Comparison of ENCODE assay signal across 15 mouse cellular contexts in genomic region chr9:110951397-110951796, GRCm38 (mm10). TPM values are rescaled to one million over a fixed set of nuclear protein-coding genes. Genes with fewer than 3 reads are reported as not detected.
DNase-seq lines count a peak whose midpoint lies in the region; ATAC-seq and TF ChIP-seq lines count a peak whose summit lies in the region.
"Had no signal": no experiment of that assay in that cellular context is flagged by ENCODE, and none has a peak within 500 bp of the region (broad histone marks: within the 10 kb centered on the region; RNA-seq: fewer than 3 reads in every experiment).

Lrrc2 (plus strand) TSS chr9:110951545.

- no peak within 1 kb of the TSS for H3K4me2 ChIP-seq in midbrain, postnatal 0 days (ENCODE audit: low read depth, low read length, poor library complexity, severe bottlenecking)
- no peak within 1 kb of the TSS for H3K4me2 ChIP-seq in midbrain, embryonic 14.5 days (ENCODE audit: low read length)
- H3K4me2 ChIP-seq: hindbrain, embryonic 13.5 days; liver, embryonic 15.5 days; neural tube, embryonic 13.5 days had no signal

- no peak within 1 kb of the TSS for H3K4me3 ChIP-seq in midbrain, postnatal 0 days (ENCODE audit: low read depth, low read length)
- no peak within 1 kb of the TSS for H3K4me3 ChIP-seq in midbrain, embryonic 14.5 days (replicated peaks; ENCODE audit: low read depth, low read length)
- H3K4me3 ChIP-seq: hindbrain, embryonic 13.5 days; liver, embryonic 15.5 days; neural tube, embryonic 13.5 days had no signal

- ATAC-seq in midbrain, postnatal 0 days (ENCODE audit: low FRiP score): no peak
- ATAC-seq in midbrain, embryonic 14.5 days (ENCODE audit: low FRiP score, low TSS enrichment): no peak

- no peak for DNase-seq in midbrain, postnatal 0 days (ENCODE audit: low spot score)
- DNase-seq in midbrain, embryonic 14.5 days: no peak
- no peak for DNase-seq in gastrocnemius, postnatal 10 days
- no peak for DNase-seq in heart, postnatal 25 days (ENCODE audit: low spot score)
- no peak for DNase-seq in urinary bladder, adult 2 months (ENCODE audit: low spot score)
- DNase-seq in B cell, adult 2 months: no peak
- DNase-seq in thymus, postnatal 14 days: no peak
- DNase-seq: adrenal gland, postnatal 36 days; cerebellum, postnatal 25 days; kidney, adult 11 months; kidney, postnatal 25 days had no signal

- WGBS in midbrain, postnatal 0 days: 92% methylated on average over 11 of the region's 11 CpGs
- WGBS in midbrain, embryonic 14.5 days: 91% methylated on average over 11 of the region's 11 CpGs

- no peak within 1 kb of the TSS for H3K27ac ChIP-seq in midbrain, postnatal 0 days (ENCODE audit: low read depth, low read length)
- no peak within 1 kb of the TSS for H3K27ac ChIP-seq in midbrain, embryonic 14.5 days (replicated peaks; ENCODE audit: low read depth, low read length)
- H3K27ac ChIP-seq: hindbrain, embryonic 13.5 days; liver, embryonic 15.5 days; neural tube, embryonic 13.5 days had no signal

- TF ChIP-seq CTCF in midbrain, postnatal 0 days (IDR thresholded peaks at IDR 0.05): no peak

- H3K36me3 ChIP-seq in midbrain, postnatal 0 days (ENCODE audit: insufficient read depth, low read length): no peaks in the 10 kb centered on the region
- H3K36me3 ChIP-seq in midbrain, embryonic 14.5 days (ENCODE audit: control insufficient read depth, insufficient read depth, low read length): no peaks in the 10 kb centered on the region
- H3K36me3 ChIP-seq: hindbrain, embryonic 13.5 days; liver, embryonic 15.5 days; neural tube, embryonic 13.5 days had no signal

- H3K9ac ChIP-seq in midbrain, postnatal 0 days (replicated peaks; ENCODE audit: low read length, poor library complexity, severe bottlenecking): 0 out of 2 replicates have a peak within 1 kb of the TSS, but pooled peaks have one; percentile 4
- H3K9ac ChIP-seq in midbrain, embryonic 14.5 days (replicated peaks; ENCODE audit: low read length): no peak within 1 kb of the TSS
- H3K9ac ChIP-seq: hindbrain, embryonic 13.5 days; liver, embryonic 15.5 days; neural tube, embryonic 13.5 days had no signal

- no peaks in the 10 kb centered on the region for H3K9me3 ChIP-seq in midbrain, postnatal 0 days (ENCODE audit: low read length)
- no peaks in the 10 kb centered on the region for H3K9me3 ChIP-seq in midbrain, embryonic 14.5 days (ENCODE audit: control insufficient read depth, low read length)
- H3K9me3 ChIP-seq: hindbrain, embryonic 13.5 days; liver, embryonic 15.5 days; neural tube, embryonic 13.5 days had no signal

- no peaks in the 10 kb centered on the region; the same call in 1 of the 2 replicates for H3K27me3 ChIP-seq in midbrain, postnatal 0 days (ENCODE audit: insufficient read depth, low read length)
- no peaks in the 10 kb centered on the region; the same call in 1 of the 2 replicates for H3K27me3 ChIP-seq in midbrain, embryonic 14.5 days (ENCODE audit: control insufficient read depth, insufficient read depth, low read length)
- H3K27me3 ChIP-seq: CH12.LX had no signal

- intact Hi-C loops in heart, postnatal 25 days (cut with DNase I): no loop called here

- no peaks in the 10 kb centered on the region for H3K4me1 ChIP-seq in midbrain, postnatal 0 days (ENCODE audit: insufficient read depth, low read length)
- H3K4me1 ChIP-seq in midbrain, embryonic 14.5 days (ENCODE audit: control insufficient read depth, insufficient read depth, low read length): peaks cover 16% of the 10 kb centered on the region; the same call in 1 of the 2 replicates

RNA-seq across cellular contexts. Expression of gene Lrrc2, which starts in this region (rescaled TPM):
- 0.28 and 0.93 TPM in 2 replicates for total RNA-seq in midbrain, postnatal 0 days (2014; rRNA removed)
- 1.1 TPM in 2 replicates for polyA plus RNA-seq in midbrain, postnatal 0 days (2015; fragmentation: Nextera tagmentation; extraction: Ambion mirVana)
- polyA plus RNA-seq in midbrain, embryonic 14.5 days (2014; fragmentation: Nextera tagmentation; extraction: Ambion mirVana): 0.38 and 0.51 TPM in 2 replicates
- total RNA-seq in gastrocnemius, postnatal 10 days (2021): 10 to 100 TPM; 10.6 to 13.7 TPM
- total RNA-seq in heart, postnatal 25 days (2021): 100 to 1,000 TPM; 142 to 144 TPM
- 0.06 TPM in 2 replicates for polyA plus RNA-seq in urinary bladder, adult 2 months (2012; rRNA removed)

Comparison
In these comparisons a context has a peak if more than half of its experiments do, and no peak if none do; other contexts are left out.
1. RNA of gene Lrrc2 (total RNA-seq): 142 to 144 TPM in heart, postnatal 25 days; 10.6 to 13.7 TPM in gastrocnemius, postnatal 10 days and 0.28 to 0.93 TPM in midbrain, postnatal 0 days; every median in the first group is over 4 times any median in the second.